ENCODE assay signal across 1 mouse cellular context in the genomic region with DNA sequence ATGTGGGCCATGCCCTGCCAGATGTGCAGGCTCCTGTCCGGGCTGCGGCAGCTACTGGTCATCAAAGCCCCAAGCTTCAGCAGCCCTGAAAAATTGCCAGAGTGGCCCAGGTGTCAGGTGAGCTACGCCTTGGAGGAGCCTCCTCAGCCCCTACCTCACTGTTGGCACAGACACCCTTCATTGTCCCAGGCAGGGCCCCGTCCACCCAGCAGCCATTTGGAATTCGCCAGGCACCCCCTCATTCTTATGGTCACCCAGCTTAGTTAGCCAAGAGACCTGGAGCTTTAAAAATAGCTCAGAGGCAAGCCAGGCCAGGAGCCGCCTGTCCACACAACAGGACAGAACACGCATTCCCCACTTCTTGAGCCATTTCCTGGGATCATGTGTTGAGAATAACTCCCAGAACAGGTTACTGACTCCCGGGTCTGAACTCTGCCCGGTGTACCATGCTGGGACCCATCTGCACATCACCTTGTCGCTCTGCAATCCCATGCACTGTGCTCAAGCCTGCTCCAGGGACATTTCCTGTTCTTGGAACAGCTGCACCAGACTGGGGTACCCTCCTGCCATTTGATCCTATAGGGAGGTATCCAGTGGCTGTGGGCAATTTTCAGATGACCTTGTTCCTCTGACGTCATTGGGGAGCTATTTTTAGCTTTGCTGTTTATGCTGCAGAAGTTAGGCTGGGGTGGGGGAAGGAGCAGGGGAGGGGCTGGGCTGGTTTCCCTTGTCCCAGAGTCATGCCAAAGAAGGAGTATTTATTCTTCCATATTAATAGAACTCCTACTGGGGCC.
TF ChIP-seq lines count a peak whose summit lies in the region.

No protein-coding gene starts in this region.

TF ChIP-seq in C2C12, 6 proteins besides CTCF, POLR2A, EP300 and RAD21:
- no peak for TF ChIP-seq CEBPB (IDR thresholded peaks at IDR 0.05; ENCODE audit: low read depth)
- TF ChIP-seq FOSL1 (IDR thresholded peaks at IDR 0.05; ENCODE audit: insufficient read depth, low read length, poor library complexity, severe bottlenecking), result no peak
- TF ChIP-seq USF1 (IDR thresholded peaks at IDR 0.05; ENCODE audit: low read depth), result no peak
- TF ChIP-seq MYOG (IDR thresholded peaks at IDR 0.05; ENCODE audit: control insufficient read depth, extremely low read depth, insufficient read length), result no peak
- peak; percentile 94 for TF ChIP-seq MYOD1 (IDR thresholded peaks at IDR 0.05; ENCODE audit: control insufficient read depth, insufficient read length, low read depth)
- no peak for TF ChIP-seq MAX (IDR thresholded peaks at IDR 0.05)
